In genomic region chr16:40316199-40316598, GRCm38 (mm10) we compare ENCODE assay signal across 14 mouse cellular contexts.
"Had no signal": no experiment of that assay in that cellular context is flagged by ENCODE, and none has a peak within 500 bp of the region (broad histone marks: within the 10 kb centered on the region; RNA-seq: fewer than 3 reads in every experiment).

No protein-coding gene starts in this region.

- ATAC-seq: lung, postnatal 0 days; midbrain, embryonic 13.5 days had no signal

- DNase-seq: kidney, postnatal 10 days; kidney, postnatal 4 days; lung, adult 2 months; lung, postnatal 36 days; right cerebral cortex, postnatal 14 days; thymus, adult 2 months; thymus, postnatal 36 days had no signal

- H3K27ac ChIP-seq: layer of hippocampus, adult 2 months; left cerebral cortex, adult 2 months; limb, embryonic 13.5 days; liver, embryonic 14.5 days; midbrain, embryonic 13.5 days; stomach, embryonic 15.5 days had no signal

- H3K4me3 ChIP-seq: layer of hippocampus, adult 2 months; left cerebral cortex, adult 2 months; limb, embryonic 13.5 days; midbrain, embryonic 13.5 days; stomach, embryonic 15.5 days had no signal

- H3K4me2 ChIP-seq: limb, embryonic 13.5 days; midbrain, embryonic 13.5 days; stomach, embryonic 15.5 days had no signal

- H3K36me3 ChIP-seq: limb, embryonic 13.5 days; midbrain, embryonic 13.5 days; stomach, embryonic 15.5 days had no signal

- H3K9ac ChIP-seq: limb, embryonic 13.5 days; liver, embryonic 14.5 days; midbrain, embryonic 13.5 days; stomach, embryonic 15.5 days had no signal

- H3K27me3 ChIP-seq: limb, embryonic 13.5 days; midbrain, embryonic 13.5 days; stomach, embryonic 15.5 days had no signal

- H3K9me3 ChIP-seq: limb, embryonic 13.5 days; midbrain, embryonic 13.5 days; stomach, embryonic 15.5 days had no signal

- H3K4me1 ChIP-seq: limb, embryonic 13.5 days; midbrain, embryonic 13.5 days; stomach, embryonic 15.5 days had no signal
